ENCODE assay signal across 18 mouse cellular contexts in the genomic region with DNA sequence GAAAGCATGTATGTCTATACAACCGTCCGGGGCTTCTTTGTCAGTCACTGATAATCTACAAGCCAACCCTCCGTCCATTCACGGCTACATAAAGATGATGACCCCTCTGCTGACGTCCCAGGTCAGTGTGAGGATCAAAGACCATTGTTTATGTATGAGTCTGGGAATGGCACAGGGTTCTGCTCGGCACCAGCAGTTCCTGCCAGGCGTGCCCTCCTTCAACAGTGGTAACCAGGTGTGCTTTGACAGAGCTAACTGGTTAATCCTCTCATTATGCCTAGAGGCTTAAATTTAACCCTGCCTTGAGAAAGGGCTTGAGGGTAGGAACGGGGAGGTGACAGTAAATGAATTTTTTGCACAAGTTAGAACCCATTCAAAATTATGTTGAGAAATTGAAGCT. TPM values are rescaled to one million over a fixed set of nuclear protein-coding genes. Genes with fewer than 3 reads are reported as not detected.
"Had no signal": no experiment of that assay in that cellular context is flagged by ENCODE, and none has a peak within 500 bp of the region (broad histone marks: within the 10 kb centered on the region; RNA-seq: fewer than 3 reads in every experiment).

No protein-coding gene starts in this region.

- DNase-seq: kidney, adult 11 months; kidney, adult 9 months; kidney, postnatal 10 days; kidney, postnatal 4 days; liver; liver, embryonic 13.5 days; liver, postnatal 0 days; lung, postnatal 14 days; thymus, adult 2 months; thymus, postnatal 25 days had no signal

- ATAC-seq: liver, postnatal 0 days had no signal

- H3K27me3 ChIP-seq: limb, embryonic 12.5 days; liver, embryonic 13.5 days; lung, embryonic 15.5 days; megakaryocyte, embryonic 14.5 days; neural tube, embryonic 12.5 days had no signal

- H3K9me3 ChIP-seq: limb, embryonic 12.5 days; liver, embryonic 13.5 days; lung, embryonic 15.5 days; megakaryocyte, embryonic 14.5 days; neural tube, embryonic 12.5 days had no signal

- H3K4me2 ChIP-seq: limb, embryonic 12.5 days; liver, embryonic 13.5 days; lung, embryonic 15.5 days; neural tube, embryonic 12.5 days had no signal

- H3K36me3 ChIP-seq: limb, embryonic 12.5 days; liver, embryonic 13.5 days; lung, embryonic 15.5 days; neural tube, embryonic 12.5 days had no signal

- H3K4me1 ChIP-seq: liver, embryonic 13.5 days; megakaryocyte, embryonic 14.5 days; neural tube, embryonic 12.5 days had no signal

- H3K4me3 ChIP-seq: layer of hippocampus, adult 2 months; limb, embryonic 12.5 days; liver, embryonic 13.5 days; lung, embryonic 15.5 days; megakaryocyte, embryonic 14.5 days; neural tube, embryonic 12.5 days had no signal

- H3K9ac ChIP-seq: limb, embryonic 12.5 days; liver, embryonic 13.5 days; liver, postnatal 0 days; lung, embryonic 15.5 days; neural tube, embryonic 12.5 days had no signal

- H3K27ac ChIP-seq: layer of hippocampus, adult 2 months; limb, embryonic 12.5 days; liver, embryonic 13.5 days; lung, embryonic 15.5 days; macrophage; neural tube, embryonic 12.5 days had no signal

RNA-seq across cellular contexts. Expression of a gene that starts 58.2 kb away (rescaled TPM):
- total RNA-seq: layer of hippocampus, adult 2 months had no signal
- polyA plus RNA-seq: limb, embryonic 12.5 days; liver, embryonic 13.5 days; liver, postnatal 0 days; macrophage; neural tube, embryonic 12.5 days; stomach, embryonic 14.5 days; thymus, adult 2 months; urinary bladder, adult 2 months had no signal
